ENCODE assay signal across 29 mouse cellular contexts in genomic region chr13:95514756-95515155, GRCm38 (mm10). TPM values are rescaled to one million over a fixed set of nuclear protein-coding genes. Genes with fewer than 3 reads are reported as not detected.
DNase-seq lines count a peak whose midpoint lies in the region; ATAC-seq and TF ChIP-seq lines count a peak whose summit lies in the region.
"Had no signal": no experiment of that assay in that cellular context is flagged by ENCODE, and none has a peak within 500 bp of the region (broad histone marks: within the 10 kb centered on the region; RNA-seq: fewer than 3 reads in every experiment).

No protein-coding gene starts in this region.

- no peaks in the 10 kb centered on the region for H3K36me3 ChIP-seq in kidney, postnatal 0 days (ENCODE audit: insufficient read depth, low read length)
- peaks cover 7% of the 10 kb centered on the region for H3K36me3 ChIP-seq in kidney, embryonic 15.5 days
- H3K36me3 ChIP-seq in ES-E14 (ENCODE audit: control insufficient read depth, insufficient read depth, low read length, poor library complexity, severe bottlenecking), result peaks cover 31% of the 10 kb centered on the region
- H3K36me3 ChIP-seq in midbrain, embryonic 16.5 days (ENCODE audit: control insufficient read depth, insufficient read depth, low read length), result no peaks in the 10 kb centered on the region
- H3K36me3 ChIP-seq: G1E; heart, embryonic 15.5 days; midbrain, embryonic 12.5 days; neural tube, embryonic 15.5 days had no signal

- no peak overlapping the region for H3K9ac ChIP-seq in kidney, postnatal 0 days (ENCODE audit: low read depth, low read length)
- no peak overlapping the region for H3K9ac ChIP-seq in kidney, embryonic 15.5 days
- H3K9ac ChIP-seq in ES-E14 (ENCODE audit: insufficient read depth, low read depth, low read length, poor library complexity, severe bottlenecking), result no peak overlapping the region
- H3K9ac ChIP-seq in midbrain, embryonic 16.5 days (ENCODE audit: low read depth, low read length), result no peak overlapping the region
- H3K9ac ChIP-seq: heart, embryonic 15.5 days; midbrain, embryonic 12.5 days; neural tube, embryonic 15.5 days had no signal

- TF ChIP-seq CTCF in kidney, postnatal 0 days (IDR thresholded peaks at IDR 0.05; ENCODE audit: low read depth), result no peak

- DNase-seq in kidney, postnatal 0 days (ENCODE audit: low spot score), result peak; percentile 45
- DNase-seq in ES-E14 (ENCODE audit: low read depth, low spot score), result peak; percentile 37
- DNase-seq in ZHBTc4 (ENCODE audit: low read depth, low spot score), result peak; percentile 87
- DNase-seq in layer of hippocampus, postnatal 36 days, result peak; percentile 18 to 19
- DNase-seq in heart, adult 8-10 months (ENCODE audit: low spot score), result no peak
- DNase-seq in thymus, postnatal 4 days, result no peak
- DNase-seq: adrenal gland, adult 8-10 months; cerebellum, adult 9-10 months; gastrocnemius, postnatal 25 days; heart, adult 2 months; heart, postnatal 4 days; kidney, adult 2 months; left cerebral cortex, postnatal 4 days; liver; right cerebral cortex, postnatal 25 days had no signal

- H3K4me2 ChIP-seq in kidney, postnatal 0 days (ENCODE audit: low read length), result no peak overlapping the region
- H3K4me2 ChIP-seq in kidney, embryonic 15.5 days, result no peak overlapping the region
- H3K4me2 ChIP-seq in midbrain, embryonic 16.5 days (ENCODE audit: low read length), result no peak overlapping the region
- H3K4me2 ChIP-seq: heart, embryonic 15.5 days; midbrain, embryonic 12.5 days; neural tube, embryonic 15.5 days had no signal

- no peaks in the 10 kb centered on the region for H3K4me1 ChIP-seq in kidney, postnatal 0 days (replicated peaks; ENCODE audit: insufficient read depth, low read length)
- 0 out of 2 replicates have a peak, but pooled peaks cover 2% of the 10 kb centered on the region for H3K4me1 ChIP-seq in kidney, embryonic 15.5 days
- peaks cover 6 to 8% of the 10 kb centered on the region in 2 experiments; a peak in 3 of 4 replicates for H3K4me1 ChIP-seq in ES-E14 (ENCODE audit: control insufficient read depth in 2 of 2, insufficient read depth in 2 of 2, low read length in 2 of 2, poor library complexity in 1 of 2)
- H3K4me1 ChIP-seq in midbrain, embryonic 16.5 days (ENCODE audit: control insufficient read depth, insufficient read depth, low read length), result no peaks in the 10 kb centered on the region
- H3K4me1 ChIP-seq: heart, embryonic 15.5 days; midbrain, embryonic 12.5 days; neural tube, embryonic 15.5 days had no signal

- in situ Hi-C loops in ES-E14 (cut with MboI; ENCODE audit: low sequenced_read_pairs in 2 of 2, unreplicated experiment in 2 of 2), result no loop called here

- H3K4me3 ChIP-seq in kidney, postnatal 0 days (replicated peaks; ENCODE audit: low read depth, low read length), result no peak overlapping the region
- no peak overlapping the region for H3K4me3 ChIP-seq in kidney, embryonic 15.5 days (replicated peaks)
- H3K4me3 ChIP-seq in ES-E14 (ENCODE audit: insufficient read depth in 1 of 2, low read depth in 1 of 2, low read length in 2 of 2, poor library complexity in 1 of 2, severe bottlenecking in 1 of 2), result no peak overlapping the region
- H3K4me3 ChIP-seq in midbrain, embryonic 16.5 days (ENCODE audit: low read depth, low read length), result no peak overlapping the region
- H3K4me3 ChIP-seq: erythroblast, embryonic 14.5 days; heart, adult 2 months; heart, embryonic 15.5 days; left cerebral cortex, adult 2 months; midbrain, embryonic 12.5 days; neural tube, embryonic 15.5 days had no signal

- H3K27me3 ChIP-seq in kidney, postnatal 0 days (ENCODE audit: insufficient read depth, low read length), result no peaks in the 10 kb centered on the region
- no peaks in the 10 kb centered on the region for H3K27me3 ChIP-seq in kidney, embryonic 15.5 days
- no peaks in the 10 kb centered on the region for H3K27me3 ChIP-seq in midbrain, embryonic 16.5 days (ENCODE audit: control insufficient read depth, insufficient read depth, low read depth, low read length)
- H3K27me3 ChIP-seq: heart, embryonic 15.5 days; midbrain, embryonic 12.5 days; neural tube, embryonic 15.5 days had no signal

- no peak for ATAC-seq in kidney, postnatal 0 days (replicated peaks; ENCODE audit: low FRiP score, low read depth)
- ATAC-seq in kidney, embryonic 15.5 days (replicated peaks; ENCODE audit: low FRiP score), result no peak
- no peak for ATAC-seq in midbrain, embryonic 16.5 days
- ATAC-seq: forebrain, embryonic 16.5 days; hindbrain, embryonic 16.5 days; lung, postnatal 0 days had no signal

- no peaks in the 10 kb centered on the region for H3K9me3 ChIP-seq in kidney, postnatal 0 days (replicated peaks; ENCODE audit: low read length)
- no peaks in the 10 kb centered on the region for H3K9me3 ChIP-seq in kidney, embryonic 15.5 days (replicated peaks)
- H3K9me3 ChIP-seq in ES-E14 (ENCODE audit: control insufficient read depth, insufficient read depth, low read depth, low read length), result no peaks in the 10 kb centered on the region
- H3K9me3 ChIP-seq in midbrain, embryonic 16.5 days (replicated peaks; ENCODE audit: control insufficient read depth, low read length, poor library complexity, severe bottlenecking), result no peaks in the 10 kb centered on the region
- H3K9me3 ChIP-seq: G1E; heart, embryonic 15.5 days; midbrain, embryonic 12.5 days; neural tube, embryonic 15.5 days had no signal

- 51% methylated on average over 4 of the region's 4 CpGs for WGBS in kidney, postnatal 0 days
- 61% methylated on average over 4 of the region's 4 CpGs for WGBS in kidney, embryonic 15.5 days
- 79% methylated on average over 4 of the region's 4 CpGs for WGBS in midbrain, embryonic 16.5 days

- no peak overlapping the region for H3K27ac ChIP-seq in kidney, postnatal 0 days
- H3K27ac ChIP-seq in kidney, embryonic 15.5 days, result no peak overlapping the region
- H3K27ac ChIP-seq in ES-E14 (ENCODE audit: insufficient read depth, low read depth, low read length, poor library complexity, severe bottlenecking), result no peak overlapping the region; the same call in 1 of the 2 replicates
- no peak overlapping the region for H3K27ac ChIP-seq in midbrain, embryonic 16.5 days (ENCODE audit: low read length)
- H3K27ac ChIP-seq: heart, adult 2 months; heart, embryonic 15.5 days; left cerebral cortex, adult 2 months; midbrain, embryonic 12.5 days; neural tube, embryonic 15.5 days had no signal

TF ChIP-seq in ES-E14, 5 proteins besides CTCF, POLR2A, EP300 and RAD21:
- TF ChIP-seq HCFC1 (IDR thresholded peaks at IDR 0.05; ENCODE audit: borderline replicate concordance, insufficient read depth, low read length), result no peak
- no peak for TF ChIP-seq ZC3H11A (IDR thresholded peaks at IDR 0.05; ENCODE audit: borderline replicate concordance, low read depth, low read length)
- TF ChIP-seq ZNF384 (IDR thresholded peaks at IDR 0.05; ENCODE audit: low read depth, low read length), result no peak
- TF ChIP-seq MAFK (IDR thresholded peaks at IDR 0.05; ENCODE audit: insufficient read depth, low read depth, low read length), result no peak
- TF ChIP-seq CHD2 (IDR thresholded peaks at IDR 0.05; ENCODE audit: low read depth, low read length), result no peak

RNA-seq across cellular contexts. Expression of gene F2rl1, which starts 10.3 kb away (rescaled TPM):
- polyA plus RNA-seq in kidney, postnatal 0 days (2015; fragmentation: Nextera tagmentation; extraction: Ambion mirVana), result 10.4 and 10.7 TPM in 2 replicates
- 7.8 and 8.5 TPM in 2 replicates for polyA plus RNA-seq in kidney, embryonic 15.5 days (2015; fragmentation: Nextera tagmentation; extraction: Ambion mirVana)
- 51.7 and 107 TPM in 2 replicates for total RNA-seq in ES-E14 (2012; rRNA removed)
- under 1 TPM in 1 of 2 experiments, not detected in 1; 0.30 TPM for total RNA-seq in layer of hippocampus, postnatal 36 days (2021)
- polyA plus RNA-seq in midbrain, embryonic 16.5 days (2015; fragmentation: Nextera tagmentation; extraction: Ambion mirVana), result 0.09 and 0.26 TPM in 2 replicates
- total RNA-seq in heart, adult 8-10 months (2022), result under 1 TPM; 0.31 to 0.72 (median 0.66) TPM
- polyA plus RNA-seq: erythroblast, embryonic 14.5 days; forebrain, embryonic 16.5 days; G1E had no signal

RNA-seq across cellular contexts. Expression of gene S100z, which starts 36.2 kb away (rescaled TPM):
- not detected in 2 replicates for polyA plus RNA-seq in kidney, postnatal 0 days (2015; fragmentation: Nextera tagmentation; extraction: Ambion mirVana)
- polyA plus RNA-seq in kidney, embryonic 15.5 days (2015; fragmentation: Nextera tagmentation; extraction: Ambion mirVana), result not detected in 2 replicates
- total RNA-seq in ES-E14 (2012; rRNA removed), result not detected in 2 replicates
- total RNA-seq in layer of hippocampus, postnatal 36 days (2021), result not detected
- polyA plus RNA-seq in midbrain, embryonic 16.5 days (2015; fragmentation: Nextera tagmentation; extraction: Ambion mirVana), result not detected in 2 replicates
- total RNA-seq in heart, adult 8-10 months (2022), result not detected
- total RNA-seq: adrenal gland, adult 8-10 months; common myeloid progenitor, adult 5-6 weeks; G1E; heart, adult 2 months; heart, postnatal 4 days; left cerebral cortex, adult 2 months; left cerebral cortex, postnatal 4 days; megakaryocyte progenitor cell, adult 5-6 weeks had no signal
- polyA plus RNA-seq: erythroblast, embryonic 14.5 days; forebrain, embryonic 16.5 days; G1E; heart, adult 2 months; heart, embryonic 15.5 days; hindbrain, embryonic 16.5 days; liver, embryonic 16.5 days; lung, postnatal 0 days; midbrain, embryonic 12.5 days; neural tube, embryonic 15.5 days had no signal

Comparison
In these comparisons a context has a peak if more than half of its experiments do, and no peak if none do; other contexts are left out.
1. DNase-seq: peak in kidney, postnatal 0 days (single experiment), ES-E14 (single experiment), ZHBTc4 (single experiment) and layer of hippocampus, postnatal 36 days (2 of 2); none in heart, adult 8-10 months (single experiment) and thymus, postnatal 4 days (single experiment).
2. RNA of gene F2rl1, which starts 10.3 kb away (total RNA-seq): 51.7 to 107 TPM in ES-E14; 0.31 to 0.72 TPM in heart, adult 8-10 months and 0.30 TPM in layer of hippocampus, postnatal 36 days; every median in the first group is over 10 times any median in the second.